Mouse (Mus musculus) heart, embryonic 12.5 days (tissue): ENCODE measurements around the gene Htr5b. TPM values are rescaled to one million over a fixed set of nuclear protein-coding genes. Genes with fewer than 3 reads are reported as not detected.

Experiments used
- polyA plus RNA-seq: library from polyadenylated mRNA; unstranded; fragments of >200 nt; fragmentation: Nextera tagmentation; extraction: Ambion mirVana; gene quantifications from 2 replicates; pipeline ENCODE4 v1.2.1, GENCODE M21; 2016

Gene Htr5b
- polyA plus RNA-seq, 1 experiment from 2014 or later, result 0.26 TPM

Other genes starting within 250 kb of the Htr5b start
- 34.5 and 34.9 TPM in 2 replicates for gene Insig2, start 195.9 kb downstream of the Htr5b start, polyA plus RNA-seq
- gene Ccdc93, start 97.4 kb downstream of the Htr5b start, polyA plus RNA-seq, result 8.9 and 9.0 TPM in 2 replicates
- gene Ddx18, start 39.5 kb upstream of the Htr5b start, polyA plus RNA-seq, result 46.4 and 47.6 TPM in 2 replicates